Mouse (Mus musculus) heart, postnatal 36 days (tissue): Measurements from ENCODE around the gene Ssh2. TPM values are rescaled to one million over a fixed set of nuclear protein-coding genes. Genes with fewer than 3 reads are reported as not detected.

Experiments used
- DNase-seq, 2 experiments: peaks; one replicate each; pipeline ENCODE4 v3.0.0; 2021 to 2022
- intact Hi-C: fragments of 180-260 bp; cut with DNase I; formaldehyde crosslinking; loops from one replicate; pipeline ENCODE4 v1.15.1; 2025
- total RNA-seq, 2 experiments: library from RNA; stranded (reverse); gene quantifications; 2 replicates each; pipeline ENCODE4 v1.2.3; 2021

Ssh2 gene
- total RNA-seq, 2 experiments from 2014 or later = 78.2 to 96.2 TPM

GRCm38 (mm10) chr11:77500361-77501325, 284.6 kb downstream of the Ssh2 start:
- intact Hi-C loops = loop anchor here (2.0 kb wide), 1 partner anchor 184 kb away; no protein-coding TSS in a partner anchor
- no peak for DNase-seq

- peak; percentile 80 to 83 for DNase-seq
- intact Hi-C loops = loop anchor here (2.0 kb wide), 1 partner anchor 185 kb away; no protein-coding TSS in a partner anchor
Measured at GRCm38 (mm10) chr11:77501392-77501791, 285.3 kb downstream of the Ssh2 start.

GRCm38 (mm10) chr11:77501971-77502370, 285.9 kb downstream of the Ssh2 start:
- DNase-seq = no peak
- intact Hi-C loops = loop anchor here (2.0 kb wide), 1 partner anchor 185 kb away; no protein-coding TSS in a partner anchor

GRCm38 (mm10) chr11:77502481-77502880, 286.4 kb downstream of the Ssh2 start:
- intact Hi-C loops = no loop called here
- no peak for DNase-seq

- no peak for DNase-seq
- intact Hi-C loops = no loop called here
Measured at GRCm38 (mm10) chr11:77503511-77503910, 287.4 kb downstream of the Ssh2 start.

- DNase-seq = no peak
- intact Hi-C loops = no loop called here
Measured at GRCm38 (mm10) chr11:77504377-77504776, 288.3 kb downstream of the Ssh2 start.

- intact Hi-C loops = loop anchor here (5.0 kb wide), 1 partner anchor 127 kb away; no protein-coding TSS in a partner anchor
- DNase-seq = no peak
Measured at GRCm38 (mm10) chr11:77505291-77505980, 289.3 kb downstream of the Ssh2 start.

GRCm38 (mm10) chr11:77506273-77506672, 290.2 kb downstream of the Ssh2 start:
- intact Hi-C loops = loop anchor here (2.0 to 5.0 kb wide), 2 partner anchors 15 to 126 kb away; no protein-coding TSS in a partner anchor
- DNase-seq = no peak

GRCm38 (mm10) chr11:77506941-77507340, 290.9 kb downstream of the Ssh2 start:
- intact Hi-C loops = loop anchor here (2.0 to 5.0 kb wide), 2 partner anchors 16 to 125 kb away; no protein-coding TSS in a partner anchor
- DNase-seq = peak in 1 of 2 experiments; percentile 2

GRCm38 (mm10) chr11:77507426-77507825, 291.3 kb downstream of the Ssh2 start:
- intact Hi-C loops = loop anchor here (2.0 to 5.0 kb wide), 2 partner anchors 17 to 125 kb away; no protein-coding TSS in a partner anchor
- DNase-seq = peak in 1 of 2 experiments; percentile 12

GRCm38 (mm10) chr11:77508068-77509021, 292.3 kb downstream of the Ssh2 start:
- intact Hi-C loops = loop anchor here (5.0 kb wide), 1 partner anchor 124 kb away; no protein-coding TSS in a partner anchor
- DNase-seq = peak; percentile 86 to 89

Other genes starting within 250 kb of the Ssh2 start
- under 1 TPM; 0.51 to 0.58 TPM for gene Slc6a4, start 217.7 kb upstream of the Ssh2 start, total RNA-seq
- gene Nsrp1, start 137.9 kb upstream of the Ssh2 start, total RNA-seq = 1 to 10 TPM; 7.0 to 9.0 TPM
- gene Efcab5, start 27.3 kb upstream of the Ssh2 start, total RNA-seq = under 1 TPM; 0.31 to 0.73 TPM
- gene Coro6, start 246.1 kb downstream of the Ssh2 start, total RNA-seq = 100 to 1,000 TPM; 196 to 198 TPM